Mouse (Mus musculus) bone marrow macrophage, adult 2 months (primary cell): ENCODE results near the gene Gm12216. TPM values are rescaled to one million over a fixed set of nuclear protein-coding genes. Genes with fewer than 3 reads are reported as not detected.

Experiments
- H3K27ac ChIP-seq: 2 replicates; pipeline ENCODE4 v1.5.1; 2012; ENCODE audit warnings: low read depth, low read length; ENCODE audit not compliant: insufficient read depth
- H3K4me1 ChIP-seq: 2 replicates; pipeline ENCODE4 v1.6.1; 2012; ENCODE audit warnings: low read length; ENCODE audit not compliant: control insufficient read depth, insufficient read depth
- H3K4me3 ChIP-seq: 2 replicates; pipeline ENCODE4 v1.5.1; 2012; ENCODE audit warnings: mild to moderate bottlenecking, low read length, moderate library complexity; ENCODE audit not compliant: insufficient read depth
- CTCF ChIP-seq: IDR thresholded peaks from 2 replicates; pipeline ENCODE4 v1.5.1; 2012; ENCODE audit warnings: low read depth, mild to moderate bottlenecking, low read length, moderate library complexity
- POLR2A ChIP-seq: IDR thresholded peaks from 2 replicates; pipeline ENCODE4 v1.6.1; 2012; ENCODE audit warnings: mild to moderate bottlenecking, low read depth, low read length, borderline replicate concordance
- polyA plus RNA-seq: library from polyadenylated mRNA; stranded (reverse); fragments of >200 nt; gene quantifications from 2 replicates; pipeline ENCODE4 v1.2.4, GENCODE M21; 2012; ENCODE audit not compliant: missing spikeins, insufficient read depth, insufficient read length

The Gm12216 gene
- polyA plus RNA-seq, 1 experiment = 1.7 TPM

DNA sequence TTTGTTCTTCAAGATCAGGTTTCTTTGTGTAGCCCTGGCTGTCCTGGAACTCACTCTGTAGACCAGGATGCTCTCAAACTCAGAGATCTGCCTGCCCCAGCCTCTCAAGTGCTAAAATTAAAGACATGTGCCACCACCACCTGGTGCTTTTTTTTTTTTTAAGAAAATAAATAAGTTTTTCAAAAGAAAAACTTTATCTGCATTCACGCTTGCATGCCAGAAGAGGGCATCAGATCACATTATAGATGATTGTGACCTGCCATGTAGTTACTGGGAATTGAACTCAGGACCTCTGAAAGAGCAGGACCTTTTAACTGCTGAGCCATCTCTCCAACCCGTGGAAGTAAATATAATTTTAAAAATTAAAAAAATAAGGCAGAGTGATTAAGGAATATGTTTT lies 113.8 kb downstream of the Gm12216 start:
- Histone ChIP-seq H3K27ac (no peak overlapping the region), H3K4me1 (peaks cover 18% of the 10 kb centered on the region), H3K4me3 (no peak overlapping the region)
- TF ChIP-seq CTCF = no peak
- no peak for TF ChIP-seq POLR2A

DNA sequence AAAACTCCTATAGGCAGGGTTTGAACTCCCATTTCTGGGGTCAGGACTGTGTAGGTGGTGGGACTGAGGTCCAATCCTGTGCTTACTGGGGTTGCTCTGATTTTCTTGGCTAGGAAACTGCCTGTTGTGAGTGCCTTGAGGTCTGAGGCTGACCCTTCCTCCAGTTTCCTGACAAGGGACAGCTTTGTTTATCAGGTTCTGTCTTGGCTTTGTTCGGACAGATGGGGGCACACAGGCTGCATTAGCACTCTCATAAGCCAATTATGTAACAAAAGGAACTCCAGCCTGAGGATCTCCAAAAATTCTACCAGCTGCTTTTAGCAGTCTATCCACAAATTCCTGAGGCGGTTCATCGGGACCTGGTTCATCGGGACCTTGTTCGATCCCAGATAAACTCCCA lies 116.7 kb downstream of the Gm12216 start:
- Histone ChIP-seq H3K4me3 (no peak overlapping the region), H3K27ac (no peak overlapping the region)

DNA sequence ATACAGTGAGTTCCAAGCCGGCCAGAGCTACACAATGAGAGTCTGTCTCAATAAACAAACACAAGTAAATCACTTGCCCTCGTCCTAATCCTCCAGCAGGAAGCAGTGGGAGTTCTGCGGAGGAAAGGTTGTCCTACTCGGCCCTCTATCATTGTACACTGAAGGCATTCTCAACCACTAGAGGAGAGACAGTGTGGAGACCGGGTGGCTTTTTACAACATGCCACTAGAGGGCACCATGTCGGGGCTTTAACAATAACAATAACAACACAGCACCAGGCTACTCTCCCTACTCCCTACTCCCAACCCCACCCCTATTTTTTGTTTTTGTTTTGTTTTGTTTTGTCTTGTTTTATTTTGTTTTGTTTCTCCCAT lies 121.5 kb downstream of the Gm12216 start:
- TF ChIP-seq POLR2A (no peak), CTCF (no peak)
- Histone ChIP-seq H3K4me3 (no peak overlapping the region), H3K4me1 (no peaks in the 10 kb centered on the region), H3K27ac (no peak overlapping the region)

More for the DNA sequence above, 116.7 kb downstream of the Gm12216 start:
- H3K4me1 ChIP-seq = peaks cover 2% of the 10 kb centered on the region; the same call in 1 of the 2 replicates
- TF ChIP-seq CTCF (no peak), POLR2A (no peak)

DNA sequence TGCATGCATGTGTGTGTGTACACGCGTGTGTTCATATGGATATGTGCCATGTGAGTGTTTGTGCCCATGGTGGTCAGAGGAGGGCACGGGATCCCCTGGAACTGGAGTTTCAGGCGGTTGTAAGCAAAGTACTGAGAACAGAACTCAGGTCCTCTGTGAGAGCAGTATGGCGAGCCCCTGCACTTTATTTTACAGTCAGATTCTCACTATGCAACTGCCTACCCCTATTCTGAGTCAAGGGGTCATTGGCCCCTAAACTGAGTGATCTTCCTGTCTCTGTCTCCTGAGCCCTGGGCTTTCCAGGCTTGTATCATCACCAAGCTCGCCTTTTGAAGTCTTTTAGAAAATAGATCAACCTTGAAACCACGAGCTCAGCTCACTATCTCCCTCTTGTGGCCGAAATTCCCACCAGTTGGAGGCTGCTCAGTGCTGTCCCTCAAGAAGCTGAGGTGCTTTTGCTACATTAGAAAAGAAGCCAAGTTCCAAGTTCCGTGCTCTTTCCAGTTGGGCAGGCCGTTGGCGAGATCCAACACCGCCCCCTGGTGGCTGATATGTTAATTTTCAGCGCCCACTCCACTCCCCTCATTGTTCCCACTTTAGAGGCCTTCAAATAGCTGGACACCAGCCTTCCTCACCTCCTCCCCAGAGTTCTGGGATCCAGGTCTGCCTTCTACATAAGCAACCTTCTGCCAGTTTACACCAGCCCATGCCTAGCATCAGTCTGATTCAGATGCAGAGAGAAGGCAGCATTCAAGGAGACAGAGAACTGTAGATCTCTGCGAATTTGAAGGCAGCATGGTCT lies 122.1 kb downstream of the Gm12216 start:
- H3K4me1 ChIP-seq = no peaks in the 10 kb centered on the region
- TF ChIP-seq CTCF = peak; percentile 66
- TF ChIP-seq POLR2A = no peak
- no peak overlapping the region for H3K27ac ChIP-seq
- H3K4me3 ChIP-seq = no peak overlapping the region

DNA sequence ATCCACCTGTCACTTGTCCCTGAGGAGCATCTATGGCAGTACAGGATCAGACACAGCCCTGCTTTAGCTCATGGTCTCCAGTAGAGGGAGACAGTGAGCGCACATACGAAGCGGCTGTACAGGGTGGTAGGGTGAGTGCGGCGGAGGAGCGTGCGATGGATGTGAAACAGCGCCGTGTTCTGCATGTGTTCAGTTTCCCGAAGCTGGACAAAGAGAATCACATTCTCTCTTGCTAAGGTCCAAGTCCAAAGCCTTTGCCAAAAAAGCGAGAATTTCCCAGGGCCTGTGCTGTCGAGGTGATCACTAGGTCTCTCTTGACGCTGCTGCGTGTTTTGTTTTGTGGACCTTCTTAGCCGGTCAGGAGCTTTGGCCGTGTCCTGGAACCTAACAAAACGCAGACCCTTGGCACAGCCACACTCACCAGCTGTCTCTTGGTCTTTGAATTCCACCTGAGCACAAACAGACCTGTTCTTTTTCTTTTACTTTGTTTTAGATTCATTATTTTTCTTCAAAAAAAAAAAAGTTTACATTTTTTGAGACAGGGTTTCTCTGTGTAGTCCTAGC lies 123.3 kb downstream of the Gm12216 start:
- TF ChIP-seq CTCF (peak; percentile 58), POLR2A (no peak)
- no peaks in the 10 kb centered on the region for H3K4me1 ChIP-seq
- H3K4me3 ChIP-seq = peak overlapping the region; percentile 40
- no peak overlapping the region for H3K27ac ChIP-seq

DNA sequence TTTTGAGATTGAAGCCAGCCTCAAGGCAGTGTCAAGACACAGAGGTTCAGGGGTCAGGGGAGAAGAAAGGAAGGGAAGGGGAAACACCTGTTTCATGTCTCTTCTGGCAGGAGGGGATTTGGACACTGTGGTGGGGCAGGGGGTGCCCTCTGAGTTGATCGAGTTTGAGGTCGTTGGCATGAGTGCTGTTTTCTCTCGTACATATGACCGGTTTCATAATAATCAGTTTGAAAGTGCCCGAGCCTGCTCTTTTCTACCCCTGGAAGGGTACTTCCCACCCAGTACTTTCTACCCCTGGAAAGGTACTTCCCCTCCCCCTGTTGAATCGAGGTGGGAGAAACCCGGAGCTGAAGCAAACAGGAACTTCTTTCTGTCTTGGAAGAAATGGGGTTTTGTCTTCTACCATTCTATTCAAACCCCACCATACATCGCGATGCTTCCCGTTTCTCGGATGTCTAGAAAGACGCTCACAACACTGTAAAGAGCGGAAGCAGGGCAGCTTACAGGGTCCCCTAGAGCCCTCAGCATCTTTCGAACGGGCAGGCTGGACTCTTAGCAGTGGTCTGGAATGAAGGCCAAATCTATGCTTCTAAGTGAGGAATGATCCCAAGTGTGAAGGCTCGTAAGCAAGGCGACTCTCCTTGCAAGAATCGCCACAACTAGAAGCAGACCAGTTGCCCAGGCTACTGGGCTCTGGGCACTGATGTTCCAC lies 123.9 kb downstream of the Gm12216 start:
- TF ChIP-seq POLR2A (no peak), CTCF (no peak)
- H3K27ac ChIP-seq = no peak overlapping the region
- no peaks in the 10 kb centered on the region for H3K4me1 ChIP-seq
- H3K4me3 ChIP-seq = no peak overlapping the region

DNA sequence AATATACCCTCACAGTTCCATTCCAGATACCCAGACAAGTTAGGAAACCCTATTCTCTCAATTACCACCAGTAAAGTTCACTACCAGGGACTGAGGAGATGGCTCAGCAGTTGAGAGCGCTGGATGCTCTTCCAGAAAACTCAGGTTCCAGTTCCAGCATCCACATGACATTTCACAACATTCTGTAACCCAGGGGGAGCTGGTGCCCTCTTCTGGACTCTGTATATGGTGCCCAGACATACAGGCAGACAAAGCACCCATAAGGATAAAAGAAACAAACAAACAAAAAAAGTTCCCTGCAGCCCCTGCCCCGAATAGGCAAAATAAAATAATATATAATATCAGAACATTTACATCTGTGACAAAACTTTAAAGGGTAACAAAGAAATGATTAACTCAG lies 124.6 kb downstream of the Gm12216 start:
- Histone ChIP-seq H3K4me3 (no peak overlapping the region), H3K4me1 (no peaks in the 10 kb centered on the region), H3K27ac (no peak overlapping the region)
- TF ChIP-seq CTCF (no peak), POLR2A (no peak)

DNA sequence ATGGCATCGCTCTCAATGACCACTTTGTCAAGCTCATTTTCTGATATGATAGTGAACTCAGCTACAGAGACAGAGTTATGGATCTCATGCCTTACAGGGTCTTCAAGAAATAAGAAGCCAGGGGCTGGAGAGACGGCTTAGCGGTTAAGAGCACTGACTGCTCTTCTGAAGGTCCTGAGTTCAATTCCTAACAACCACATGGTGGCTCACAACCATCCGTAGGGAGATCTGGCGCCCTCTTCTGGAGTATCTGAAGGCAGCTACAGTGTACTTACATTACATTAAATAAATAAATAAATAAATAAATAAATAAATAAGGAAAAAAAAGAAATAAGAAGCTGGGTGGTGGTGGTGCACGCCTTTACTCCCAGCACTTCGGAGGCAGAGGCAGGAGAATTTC lies 125.2 kb downstream of the Gm12216 start:
- no peak for TF ChIP-seq POLR2A
- no peak for TF ChIP-seq CTCF
- Histone ChIP-seq H3K4me1 (0 out of 2 replicates have a peak, but pooled peaks cover 4% of the 10 kb centered on the region), H3K27ac (no peak overlapping the region), H3K4me3 (no peak overlapping the region)

Other genes starting within 250 kb of the Gm12216 start
- gene Il4, start 240.6 kb downstream of the Gm12216 start, polyA plus RNA-seq = not detected in 2 replicates
- not detected in 2 replicates for gene Il13, start 224.6 kb downstream of the Gm12216 start, polyA plus RNA-seq
- 20.1 and 20.4 TPM in 2 replicates for gene Rad50, start 151.9 kb downstream of the Gm12216 start, polyA plus RNA-seq
- not detected in 2 replicates for gene Il5, start 138.5 kb downstream of the Gm12216 start, polyA plus RNA-seq
- gene Irf1, start 89.2 kb downstream of the Gm12216 start, polyA plus RNA-seq = 84.8 and 89.6 TPM in 2 replicates
- gene Gm17334, start 86.1 kb downstream of the Gm12216 start, polyA plus RNA-seq = not detected in 2 replicates
- 11.3 and 11.7 TPM in 2 replicates for gene Slc22a5, start 32.4 kb upstream of the Gm12216 start, polyA plus RNA-seq
- 9.0 and 10.3 TPM in 2 replicates for gene Slc22a21, start 121.1 kb upstream of the Gm12216 start, polyA plus RNA-seq
- gene Slc22a4, start 168.8 kb upstream of the Gm12216 start, polyA plus RNA-seq = 4.8 and 6.9 TPM in 2 replicates
- gene Pdlim4, start 209.8 kb upstream of the Gm12216 start, polyA plus RNA-seq = 69.0 and 75.4 TPM in 2 replicates
- gene P4ha2, start 240.8 kb upstream of the Gm12216 start, polyA plus RNA-seq = 2.9 and 4.3 TPM in 2 replicates